Mouse (Mus musculus) kidney, postnatal 36 days (tissue): Measurements from ENCODE around the gene Shroom3.

Experiments used
- DNase-seq, 2 experiments: peaks; one replicate each; pipeline ENCODE4 v3.0.0; 2021 to 2022; ENCODE audit warnings: mixed read lengths in 2 of 2

Gene Shroom3

GRCm38 (mm10) chr5:92858104-92858503, 174.9 kb downstream of the Shroom3 start:
- DNase-seq: peak in 1 of 2 experiments; percentile 36

GRCm38 (mm10) chr5:92858576-92858975, 175.3 kb downstream of the Shroom3 start:
- peak; percentile 57 to 68 for DNase-seq

GRCm38 (mm10) chr5:92861416-92862112, 178.3 kb downstream of the Shroom3 start:
- DNase-seq: no peak

DNA sequence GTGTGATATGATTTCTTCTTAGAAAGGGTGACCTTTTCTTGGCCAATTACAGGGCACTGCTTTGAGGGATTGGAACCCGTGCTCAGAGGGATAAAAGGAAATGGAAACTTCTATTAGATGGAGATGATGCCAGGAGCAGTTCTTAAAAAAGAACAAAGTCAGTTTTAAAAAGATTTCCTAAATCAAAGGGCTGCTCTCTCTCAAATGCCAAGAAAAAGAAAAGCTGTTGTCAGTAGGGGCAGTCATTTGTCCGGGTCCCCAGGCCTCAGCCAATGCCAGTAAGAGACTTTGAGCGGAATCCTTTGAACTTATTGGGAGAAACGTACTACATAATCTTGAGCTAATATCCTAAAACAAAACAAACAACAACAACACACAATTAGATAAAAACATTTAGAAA, 181.9 kb downstream of the Shroom3 start:
- no peak for DNase-seq

DNA sequence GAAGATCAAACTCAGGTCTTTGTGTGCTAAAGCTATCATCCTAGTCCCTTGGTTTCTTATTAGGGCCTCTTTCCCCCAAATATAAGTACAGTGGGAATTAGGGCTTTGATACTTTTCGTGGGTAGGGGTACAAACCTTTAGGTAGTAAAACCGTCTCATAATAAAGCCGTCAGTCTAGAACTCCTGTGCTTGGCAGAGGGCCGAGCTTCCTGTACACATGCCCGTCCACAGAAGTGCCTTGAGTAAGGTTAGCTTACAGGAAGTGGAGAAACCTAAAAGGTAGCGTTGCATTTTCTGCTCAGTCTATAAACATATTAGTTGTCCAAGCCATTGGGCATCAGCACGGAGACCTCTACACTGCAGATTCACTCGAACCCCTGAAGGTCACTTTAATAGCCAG, 183.3 kb downstream of the Shroom3 start:
- DNase-seq: no peak

DNA sequence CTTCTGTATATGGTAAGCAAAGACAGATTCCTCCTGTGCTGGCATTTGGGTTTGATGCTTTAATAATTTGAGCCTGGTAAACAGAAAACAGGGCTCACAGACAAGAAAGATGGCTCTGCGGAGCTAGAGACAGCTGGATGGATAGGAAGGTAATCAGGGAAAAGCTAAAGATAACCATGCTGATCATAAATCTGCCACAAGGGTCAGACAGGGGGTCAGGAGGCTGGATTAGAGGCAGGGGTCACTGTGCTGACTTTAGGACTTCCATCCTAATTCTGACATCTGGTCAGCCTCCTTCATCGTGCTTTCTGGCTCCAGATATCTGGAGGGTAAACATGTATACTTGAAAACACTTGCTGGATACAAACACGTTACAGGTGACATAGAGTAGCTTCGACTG, 184.0 kb downstream of the Shroom3 start:
- DNase-seq: no peak

GRCm38 (mm10) chr5:92868231-92868630, 185.0 kb downstream of the Shroom3 start:
- no peak for DNase-seq

DNA sequence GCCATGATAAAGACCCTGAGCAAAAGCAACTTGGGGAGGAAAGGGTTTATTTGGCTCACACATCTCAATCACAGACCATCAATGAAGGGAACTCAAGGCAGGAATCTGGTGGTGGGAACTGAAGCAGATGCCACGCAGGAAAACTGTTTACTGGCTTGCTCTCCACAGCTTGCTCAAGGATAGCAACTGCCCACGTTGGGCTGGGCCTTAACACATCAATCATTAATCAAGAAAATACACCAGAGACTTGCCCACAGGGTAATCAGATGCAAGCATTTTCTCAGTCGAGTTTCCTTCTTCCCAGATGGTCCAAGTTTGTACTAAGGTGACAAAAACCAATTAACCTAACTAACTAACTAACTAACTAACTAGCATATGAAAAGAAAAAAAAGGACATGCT, 187.8 kb downstream of the Shroom3 start:
- peak; percentile 34 to 67 for DNase-seq

- DNase-seq: peak; percentile 38 to 41
Measured at GRCm38 (mm10) chr5:92872182-92872581, 188.9 kb downstream of the Shroom3 start.

GRCm38 (mm10) chr5:92872991-92873390, 189.8 kb downstream of the Shroom3 start:
- DNase-seq: no peak

DNA sequence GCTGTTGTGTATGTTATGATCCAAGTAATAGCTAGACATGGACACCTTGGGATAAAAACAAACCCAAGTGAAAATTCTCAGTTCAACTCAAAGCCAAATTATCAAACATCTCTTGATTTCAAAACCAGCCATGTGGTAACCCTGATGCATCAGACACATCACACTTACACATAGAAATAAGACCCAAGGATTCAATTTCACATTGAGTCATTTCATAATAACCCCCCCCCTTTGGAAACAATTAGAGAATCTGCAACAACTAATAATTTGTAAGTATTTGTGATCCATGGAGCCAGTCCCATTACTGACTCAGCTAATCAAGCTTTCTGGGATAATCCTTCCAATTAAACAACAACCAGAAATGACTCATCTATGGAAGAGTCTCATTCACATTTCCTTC, 190.3 kb downstream of the Shroom3 start:
- DNase-seq: no peak

GRCm38 (mm10) chr5:92875836-92876235, 192.6 kb downstream of the Shroom3 start:
- DNase-seq: no peak

DNA sequence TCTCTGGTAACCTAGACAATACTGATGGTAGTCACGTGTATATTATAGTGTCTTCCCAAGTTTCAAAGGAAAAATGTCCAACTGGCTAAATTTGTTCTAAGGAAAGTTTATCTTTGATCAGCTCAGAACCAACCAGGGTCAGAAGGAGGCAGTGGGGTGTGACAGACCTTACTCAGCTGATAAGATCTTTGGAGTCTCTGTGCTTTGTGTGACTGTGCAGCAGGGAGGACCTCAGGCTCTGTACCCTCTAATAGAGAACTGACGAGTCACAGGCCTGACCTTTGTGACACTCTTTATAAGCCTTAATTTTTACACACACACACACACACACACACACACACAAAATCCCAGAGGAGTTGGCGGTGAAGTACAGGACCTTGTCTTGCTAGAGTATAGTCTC, 193.9 kb downstream of the Shroom3 start:
- DNase-seq: peak in 1 of 2 experiments; percentile 20

DNA sequence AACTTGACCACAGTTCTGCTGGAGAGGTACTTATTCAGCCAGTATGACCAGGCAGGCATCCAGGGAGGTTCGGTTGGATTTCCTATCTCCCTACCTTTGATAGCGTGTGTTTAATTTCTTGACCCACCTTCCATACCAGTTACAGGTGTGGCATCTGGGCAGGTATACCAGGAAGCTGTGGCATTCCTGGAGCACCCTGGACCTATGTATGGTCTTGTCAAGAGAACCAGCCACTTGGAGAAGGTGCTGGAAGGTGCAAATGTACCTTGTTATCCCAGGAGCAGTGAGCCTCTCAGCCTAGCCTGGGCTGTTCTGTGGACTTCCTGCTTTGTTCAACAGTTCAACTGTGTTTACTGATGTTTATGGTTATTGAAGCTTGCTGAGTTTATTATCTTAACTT, 197.2 kb downstream of the Shroom3 start:
- no peak for DNase-seq

DNA sequence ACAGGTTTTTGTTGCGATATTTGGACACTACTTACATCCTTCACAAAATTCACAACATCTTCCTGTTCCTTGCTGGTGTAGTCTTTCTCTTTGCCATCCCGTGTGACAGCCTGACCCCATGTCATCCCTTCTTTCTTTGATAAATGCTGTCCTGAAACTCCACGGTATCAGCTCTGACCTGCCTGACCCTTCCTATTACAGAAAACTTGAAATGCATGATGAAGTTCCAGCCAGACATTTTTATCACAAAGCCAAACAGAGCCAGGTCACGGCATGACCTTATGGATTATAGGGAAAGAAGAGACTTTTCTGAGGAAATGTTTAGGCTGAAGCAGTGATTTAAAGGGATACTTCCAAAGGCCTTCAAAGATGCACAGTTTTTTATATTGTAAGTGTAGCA, 197.7 kb downstream of the Shroom3 start:
- no peak for DNase-seq

GRCm38 (mm10) chr5:92886141-92886540, 202.9 kb downstream of the Shroom3 start:
- peak; percentile 62 for DNase-seq

GRCm38 (mm10) chr5:92887501-92887900, 204.3 kb downstream of the Shroom3 start:
- DNase-seq: peak in 1 of 2 experiments; percentile 30

- no peak for DNase-seq
Measured at GRCm38 (mm10) chr5:92888628-92889241, 205.5 kb downstream of the Shroom3 start.

DNA sequence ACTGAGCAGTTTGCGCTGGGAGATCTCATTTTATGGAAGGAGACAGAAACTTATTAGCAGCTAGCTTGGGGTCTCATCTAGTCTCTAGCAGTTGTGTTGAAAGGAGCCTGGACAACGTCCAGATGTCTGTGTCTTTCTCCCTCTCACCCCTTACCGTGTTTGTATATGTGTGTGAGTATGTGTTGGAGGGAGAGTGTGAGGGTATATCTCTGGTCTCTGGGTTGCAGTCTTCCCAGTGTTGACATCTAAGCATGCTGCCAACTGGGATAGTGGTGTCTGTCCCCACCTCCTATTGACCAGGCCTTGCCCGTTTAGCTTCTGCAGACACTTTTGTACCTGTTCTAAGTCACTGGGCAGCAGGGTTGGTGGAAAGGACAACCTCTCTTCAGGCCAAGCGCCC, 207.7 kb downstream of the Shroom3 start:
- DNase-seq: no peak

DNA sequence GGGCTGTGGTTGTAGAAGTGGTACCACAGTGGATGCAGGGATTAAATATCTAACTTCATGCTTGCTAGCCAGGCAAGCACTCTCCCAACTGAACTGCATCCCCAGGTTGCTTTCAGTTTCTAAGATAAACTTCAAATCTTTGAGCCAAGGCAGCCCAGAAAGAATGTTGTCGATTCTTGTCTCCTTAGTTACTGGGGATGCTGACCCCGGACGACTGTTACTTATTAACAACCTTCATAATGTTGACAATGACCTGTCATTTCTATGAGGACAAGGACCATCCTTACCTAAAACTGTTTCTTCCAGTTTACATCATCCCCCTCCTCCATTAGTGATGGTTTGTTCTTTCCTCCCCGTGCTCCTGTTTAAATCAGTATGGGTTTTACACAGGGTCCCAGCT, 210.0 kb downstream of the Shroom3 start:
- peak in 1 of 2 experiments; percentile 24 for DNase-seq

DNA sequence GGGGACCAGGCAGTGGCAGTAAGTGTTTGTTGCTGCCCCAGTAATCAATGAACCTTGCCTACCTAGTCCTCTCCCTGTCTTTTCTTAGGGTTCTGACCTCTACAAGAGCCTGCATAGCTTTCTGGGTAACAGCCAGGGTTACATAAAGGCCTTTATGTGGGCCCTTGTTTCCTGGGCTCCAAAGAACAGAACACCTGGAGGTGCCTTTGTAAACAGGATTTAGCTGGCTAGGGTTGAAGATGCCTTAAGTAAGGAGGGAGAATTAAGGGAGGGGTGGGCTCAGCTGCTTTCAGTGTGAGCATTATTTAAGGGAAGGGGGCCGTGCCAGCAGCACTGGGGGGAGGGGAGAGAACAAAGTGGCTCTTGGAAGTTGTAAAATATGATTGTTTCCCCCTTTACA, 210.5 kb downstream of the Shroom3 start:
- peak in 1 of 2 experiments; percentile 36 for DNase-seq

GRCm38 (mm10) chr5:92895877-92896276, 212.6 kb downstream of the Shroom3 start:
- no peak for DNase-seq

- DNase-seq: no peak
Measured at GRCm38 (mm10) chr5:92896725-92897280, 213.6 kb downstream of the Shroom3 start.
